Mouse (Mus musculus) lung, adult 2 months (tissue): ENCODE data around the gene Sppl3.

ENCODE experiments used
- CTCF ChIP-seq: fragments of 200-500 bp; IDR thresholded peaks from 2 replicates; pipeline ENCODE4 v1.5.1; 2011; ENCODE audit warnings: mild to moderate bottlenecking, low read length, control low read depth; ENCODE audit not compliant: insufficient read depth
- POLR2A ChIP-seq: fragments of 200-500 bp; IDR thresholded peaks from 2 replicates; pipeline ENCODE4 v1.6.1; 2011; ENCODE audit warnings: low read depth, mild to moderate bottlenecking, control low read depth, low read length, borderline replicate concordance; ENCODE audit errors: extremely low read depth

DNA sequence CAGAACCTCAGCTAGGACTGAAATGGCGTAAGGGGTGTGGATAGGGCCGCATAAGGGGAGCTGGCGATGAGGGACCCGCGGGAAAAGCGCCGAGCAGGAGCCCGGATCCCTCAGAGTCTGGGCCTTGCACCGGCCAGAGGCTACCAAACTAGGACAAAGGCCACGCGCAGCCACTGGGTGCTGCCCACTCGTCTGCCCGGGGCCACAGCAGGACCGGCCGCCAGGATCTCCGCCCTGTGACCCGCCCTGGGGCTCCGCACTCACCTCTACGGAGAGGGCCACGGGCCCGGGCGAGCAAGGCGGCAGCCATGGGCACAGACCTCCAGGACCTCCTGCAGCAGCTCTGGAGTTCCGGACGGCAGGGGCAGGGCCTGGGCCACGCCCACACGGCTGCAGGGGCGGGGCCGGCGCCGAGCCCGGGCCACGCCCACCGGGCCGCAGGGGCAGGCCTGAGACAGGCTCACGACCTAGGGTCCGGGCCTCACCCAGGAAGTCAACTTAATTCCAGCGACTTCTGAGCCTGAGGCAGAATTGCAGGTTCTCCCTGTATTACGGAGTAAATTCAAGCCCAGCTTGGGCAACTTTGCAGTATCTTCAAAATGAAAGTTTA, 108.1 kb downstream of the Sppl3 start, which contains the start of gene Acads:
- TF ChIP-seq CTCF (no peak), POLR2A (peak; percentile 30; the same call in 1 of the 2 replicates)
